Mouse (Mus musculus) neural tube, embryonic 15.5 days (tissue): ENCODE results near the gene Inppl1. TPM values are rescaled to one million over a fixed set of nuclear protein-coding genes. Genes with fewer than 3 reads are reported as not detected.

Source experiments
- ATAC-seq: fragments of 200-750 bp; cut with Nextera tagmentation; 2 replicates; pipeline ENCODE4 v1.8.0; 2017; ENCODE audit warnings: mild to moderate bottlenecking, moderate TSS enrichment, moderate library complexity; ENCODE audit not compliant: low FRiP score
- H3K27ac ChIP-seq: fragments of 300-500 bp; sonication (generic); replicated peaks from 2 replicates; pipeline ENCODE4 v1.5.1; 2015; ENCODE audit warnings: mild to moderate bottlenecking, inconsistent platforms
- H3K27me3 ChIP-seq: fragments of 300-500 bp; sonication (generic); replicated peaks from 2 replicates; pipeline ENCODE4 v1.6.1; 2015; ENCODE audit warnings: inconsistent platforms
- H3K36me3 ChIP-seq: fragments of 300-500 bp; sonication (generic); 2 replicates; pipeline ENCODE4 v1.6.1; 2015; ENCODE audit warnings: inconsistent platforms
- H3K4me1 ChIP-seq: fragments of 300-500 bp; sonication (generic); 2 replicates; pipeline ENCODE4 v1.6.1; 2015; ENCODE audit warnings: inconsistent platforms
- H3K4me2 ChIP-seq: fragments of 300-500 bp; sonication (generic); 2 replicates; pipeline ENCODE4 v1.6.1; 2015; ENCODE audit warnings: inconsistent platforms, mild to moderate bottlenecking, moderate library complexity
- H3K4me3 ChIP-seq: fragments of 300-500 bp; sonication (generic); replicated peaks from 2 replicates; pipeline ENCODE4 v1.5.1; 2015; ENCODE audit warnings: mild to moderate bottlenecking, inconsistent platforms
- H3K9ac ChIP-seq: fragments of 300-500 bp; sonication (generic); replicated peaks from 2 replicates; pipeline ENCODE4 v1.6.1; 2015; ENCODE audit warnings: mild to moderate bottlenecking, inconsistent platforms
- H3K9me3 ChIP-seq: fragments of 300-500 bp; sonication (generic); replicated peaks from 2 replicates; pipeline ENCODE4 v1.6.1; 2016; ENCODE audit warnings: inconsistent platforms
- WGBS: fragments of 180-500 bp; shearing (Covaris S2); methylation state at CpG from one replicate; pipeline ENCODE4 v1.1.7; 2015; ENCODE audit warnings: mixed read lengths; 5-methylcytosine and 5-hydroxymethylcytosine counted together
- polyA plus RNA-seq: library from polyadenylated mRNA; unstranded; fragments of >200 nt; fragmentation: Nextera tagmentation; extraction: Ambion mirVana; gene quantifications from 2 replicates; pipeline ENCODE4 v1.2.1, GENCODE M21; 2015

Inppl1 gene
- polyA plus RNA-seq, 1 experiment from 2014 or later, result 11.5 TPM

DNA sequence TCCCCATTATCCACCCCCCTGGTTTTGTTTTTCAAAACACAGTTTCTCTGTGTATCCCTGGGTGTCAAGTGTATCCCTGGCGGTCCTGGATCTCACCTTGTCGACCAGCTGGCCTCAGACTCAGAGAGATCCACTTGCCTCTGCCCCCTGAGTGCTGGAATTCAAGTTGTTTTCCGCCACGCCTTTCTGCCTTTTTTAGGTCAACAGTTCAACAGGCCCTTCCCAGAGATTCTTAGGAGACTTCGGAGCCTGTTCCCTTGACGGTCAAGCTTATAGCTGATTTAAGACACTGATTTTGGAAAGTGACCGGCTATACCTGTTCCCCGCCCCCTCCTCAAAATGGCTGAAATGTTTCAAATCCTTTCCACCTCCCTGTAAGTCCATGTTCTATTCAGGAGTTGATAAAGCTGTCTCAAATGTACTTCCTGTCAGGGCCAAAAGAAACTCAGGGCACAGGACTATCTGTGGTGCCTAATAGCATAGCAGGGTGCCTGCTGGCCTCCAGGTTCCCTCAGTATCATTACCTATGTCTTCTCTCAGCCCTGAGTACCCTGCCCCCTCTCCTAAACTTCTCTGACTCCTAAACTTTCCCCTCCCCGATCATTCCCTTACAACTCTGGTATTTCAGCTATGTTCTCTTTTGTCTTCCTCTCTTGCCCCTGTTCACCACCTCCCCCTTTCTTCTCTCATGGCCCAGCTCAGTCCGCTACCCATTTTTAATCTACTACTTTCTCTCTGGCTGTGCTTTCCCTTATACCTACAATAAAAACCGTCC, 28.6 kb upstream of the Inppl1 start:
- ATAC-seq, result no peak
- Histone ChIP-seq H3K9me3 (no peaks in the 10 kb centered on the region), H3K27ac (no peak overlapping the region), H3K36me3 (no peaks in the 10 kb centered on the region), H3K4me1 (no peaks in the 10 kb centered on the region), H3K4me3 (no peak overlapping the region), H3K27me3 (no peaks in the 10 kb centered on the region), H3K9ac (no peak overlapping the region), H3K4me2 (no peak overlapping the region)
- 83% methylated on average over 11 of the region's 11 CpGs for WGBS

DNA sequence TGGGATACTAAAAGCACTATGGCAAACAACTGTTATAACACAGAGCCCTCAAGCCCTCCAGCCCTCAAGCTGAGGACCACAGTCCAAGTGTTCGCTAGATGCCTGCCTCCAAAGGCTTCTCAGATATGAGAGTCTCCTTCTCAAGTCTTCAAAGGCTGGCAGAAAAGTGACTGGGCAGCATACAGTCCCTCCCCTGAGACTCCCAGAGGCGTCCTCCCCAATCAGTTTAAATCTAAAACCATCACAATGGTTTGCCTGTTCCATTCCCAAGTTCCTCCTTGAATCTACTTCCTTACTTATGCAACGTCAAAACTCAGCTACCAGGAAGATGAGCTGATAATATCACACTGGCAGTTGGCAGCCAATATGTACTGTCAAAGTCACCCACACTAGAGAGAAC, 25.4 kb upstream of the Inppl1 start, which contains the start of gene Anapc15:
Gene Anapc15 (plus strand): TSS at position 301 of the 400 bp plus-strand sequence.
- Histone ChIP-seq H3K4me3 (no peak within 1 kb of the TSS), H3K9ac (no peak within 1 kb of the TSS), H3K27me3 (no peaks in the 10 kb centered on the region), H3K27ac (no peak within 1 kb of the TSS), H3K4me2 (no peak within 1 kb of the TSS), H3K4me1 (no peaks in the 10 kb centered on the region), H3K36me3 (no peaks in the 10 kb centered on the region), H3K9me3 (no peaks in the 10 kb centered on the region)
- ATAC-seq, result no peak
- WGBS, result 83% methylated on average over 3 of the region's 3 CpGs

DNA sequence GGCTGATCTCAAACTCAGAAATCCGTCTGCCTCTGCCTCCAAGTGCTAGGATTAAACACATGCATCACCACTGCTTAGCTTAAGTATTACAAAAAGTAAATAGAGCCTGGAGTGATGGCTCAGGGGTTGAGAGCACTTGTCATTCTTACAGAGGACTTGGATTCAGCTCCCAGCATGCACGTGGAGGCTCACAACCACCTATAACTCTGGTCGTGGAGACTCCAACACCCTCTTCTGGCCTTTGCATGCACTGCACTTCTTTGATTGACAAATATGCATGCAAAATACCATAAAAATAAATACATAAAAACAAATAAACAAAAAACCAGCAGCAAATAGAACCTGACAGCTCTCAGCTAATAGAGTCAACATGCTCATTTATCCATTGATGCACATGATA, 24.3 kb upstream of the Inppl1 start:
- 71% methylated on average over 3 of the region's 3 CpGs for WGBS
- Histone ChIP-seq H3K9me3 (no peaks in the 10 kb centered on the region), H3K4me2 (no peak overlapping the region), H3K4me1 (no peaks in the 10 kb centered on the region), H3K27me3 (no peaks in the 10 kb centered on the region), H3K27ac (no peak overlapping the region), H3K36me3 (no peaks in the 10 kb centered on the region), H3K4me3 (no peak overlapping the region), H3K9ac (no peak overlapping the region)
- no peak for ATAC-seq

DNA sequence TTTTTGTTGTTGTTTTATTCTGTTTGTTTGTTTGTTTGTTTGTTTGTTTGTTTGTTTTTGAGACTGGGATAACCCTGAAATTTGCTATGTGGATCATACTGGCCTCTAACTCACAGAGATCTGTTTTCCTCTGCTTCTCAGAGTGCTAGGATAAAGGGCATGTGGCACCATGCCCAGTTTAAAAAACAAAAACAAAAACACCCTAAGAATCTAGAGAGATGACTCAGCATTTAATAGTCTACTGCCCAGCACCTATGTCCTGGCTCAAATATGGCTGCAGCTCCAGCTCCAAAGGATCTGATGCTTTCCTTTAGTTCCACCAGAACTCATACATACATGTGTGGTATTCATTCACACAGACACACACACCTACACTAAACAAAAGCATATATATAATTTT, 22.9 kb upstream of the Inppl1 start:
- no peak overlapping the region for H3K27ac ChIP-seq
- no peak overlapping the region for H3K4me3 ChIP-seq
- no peak overlapping the region for H3K9ac ChIP-seq
- no peaks in the 10 kb centered on the region for H3K27me3 ChIP-seq
- no peaks in the 10 kb centered on the region for H3K4me1 ChIP-seq
- ATAC-seq, result no peak
- H3K36me3 ChIP-seq, result no peaks in the 10 kb centered on the region
- H3K4me2 ChIP-seq, result no peak overlapping the region
- no peaks in the 10 kb centered on the region for H3K9me3 ChIP-seq

DNA sequence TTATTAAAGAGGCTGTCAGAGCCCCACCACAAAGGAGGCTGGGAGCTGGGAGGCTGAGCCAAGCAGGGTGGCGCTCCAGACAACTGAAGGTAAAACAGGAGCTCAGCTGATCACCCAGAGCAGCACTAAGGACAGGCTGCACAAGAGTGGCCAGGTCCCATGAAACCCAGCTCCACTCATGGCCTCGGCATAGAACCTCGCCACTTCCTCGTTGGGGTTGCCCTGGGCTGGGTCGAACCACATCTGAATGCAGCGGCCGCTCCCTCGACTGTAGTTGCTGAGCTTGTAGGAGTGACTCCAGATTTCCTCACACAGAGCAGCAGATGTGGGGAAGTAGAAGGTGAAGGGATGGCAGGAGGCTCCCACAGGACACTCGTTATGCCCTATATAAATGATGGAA, 20.3 kb upstream of the Inppl1 start:
- Histone ChIP-seq H3K9ac (no peak overlapping the region), H3K4me3 (no peak overlapping the region)
- WGBS, result 85% methylated on average over 9 of the region's 9 CpGs

DNA sequence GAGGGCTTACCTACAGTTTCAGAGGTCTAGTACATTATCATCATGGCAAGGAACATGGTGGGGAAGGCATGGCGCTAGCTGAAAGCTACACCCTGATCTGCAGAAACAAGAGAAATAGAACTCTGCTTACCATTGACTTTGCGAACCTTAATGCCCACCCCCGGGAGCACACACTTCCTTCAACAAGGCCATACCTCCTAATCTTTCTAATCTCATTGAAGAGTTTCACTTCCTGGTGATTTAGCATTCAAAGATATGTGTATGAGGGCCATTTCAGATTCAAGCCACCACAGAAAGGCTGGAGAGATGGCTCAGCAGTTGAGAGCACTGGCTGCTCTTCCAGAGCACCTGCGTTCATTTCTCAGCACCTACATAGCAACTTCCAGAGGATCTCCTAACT, 19.1 kb upstream of the Inppl1 start, which contains the start of gene Folr2:
Gene Folr2 (minus strand): TSS at position 101 of the 400 bp plus-strand sequence.
- no peak within 1 kb of the TSS for H3K4me3 ChIP-seq
- no peaks in the 10 kb centered on the region for H3K4me1 ChIP-seq
- no peak within 1 kb of the TSS for H3K4me2 ChIP-seq
- no peak within 1 kb of the TSS for H3K9ac ChIP-seq
- WGBS, result 95% methylated on average over 4 of the region's 4 CpGs
- no peaks in the 10 kb centered on the region for H3K27me3 ChIP-seq
- no peak within 1 kb of the TSS for H3K27ac ChIP-seq
- no peak for ATAC-seq
- no peaks in the 10 kb centered on the region for H3K9me3 ChIP-seq
- H3K36me3 ChIP-seq, result no peaks in the 10 kb centered on the region

More for the DNA sequence above, 20.3 kb upstream of the Inppl1 start:
- H3K27me3 ChIP-seq, result no peaks in the 10 kb centered on the region
- H3K27ac ChIP-seq, result no peak overlapping the region
- H3K4me1 ChIP-seq, result no peaks in the 10 kb centered on the region
- H3K9me3 ChIP-seq, result no peaks in the 10 kb centered on the region
- H3K4me2 ChIP-seq, result no peak overlapping the region
- ATAC-seq, result no peak
- H3K36me3 ChIP-seq, result no peaks in the 10 kb centered on the region

DNA sequence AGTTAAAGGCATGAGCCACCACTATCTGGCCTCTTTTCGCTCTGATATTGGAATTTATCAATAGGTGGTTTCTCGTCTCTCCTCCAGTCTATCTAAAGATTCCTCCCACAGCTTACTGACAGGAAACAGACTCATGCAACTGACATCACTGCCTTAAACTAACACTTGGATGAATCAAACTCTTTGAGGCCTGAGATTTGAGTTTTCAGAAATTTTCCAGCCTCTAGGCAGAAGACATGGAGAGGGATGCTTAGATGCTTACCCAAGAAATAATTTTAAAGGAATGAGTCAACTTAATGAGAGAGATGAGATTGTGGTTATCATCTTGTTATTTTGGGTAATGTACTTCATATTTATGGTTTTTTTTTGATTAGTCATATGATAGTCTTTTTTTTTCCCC, 15.8 kb upstream of the Inppl1 start:
- WGBS, result 89% methylated on average over 2 of the region's 2 CpGs
- H3K4me3 ChIP-seq, result no peak overlapping the region
- no peak overlapping the region for H3K9ac ChIP-seq
- H3K9me3 ChIP-seq, result no peaks in the 10 kb centered on the region
- H3K27me3 ChIP-seq, result no peaks in the 10 kb centered on the region
- no peak overlapping the region for H3K4me2 ChIP-seq
- no peak overlapping the region for H3K27ac ChIP-seq
- no peaks in the 10 kb centered on the region for H3K36me3 ChIP-seq
- no peaks in the 10 kb centered on the region for H3K4me1 ChIP-seq
- ATAC-seq, result no peak

DNA sequence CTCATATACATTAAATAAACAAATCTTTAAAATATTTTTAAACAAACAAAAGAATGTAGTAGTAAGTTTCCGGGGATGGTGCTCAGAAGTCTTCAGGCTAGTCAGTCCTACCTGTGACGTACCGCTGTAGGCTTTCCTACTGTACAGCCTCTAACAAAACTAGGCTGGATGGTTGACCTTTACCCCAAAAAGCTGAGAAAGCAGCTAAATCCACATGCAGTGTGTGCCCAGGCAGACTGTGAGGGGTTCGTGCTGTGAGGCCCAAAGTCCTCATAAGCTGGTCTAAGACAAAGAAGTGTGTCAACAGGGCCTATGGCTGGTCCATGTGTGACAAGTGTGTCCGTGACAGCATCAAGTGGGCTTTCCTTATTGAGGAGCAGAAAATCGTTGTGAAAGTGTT, 14.8 kb upstream of the Inppl1 start:
- no peak for ATAC-seq
- Histone ChIP-seq H3K4me2 (no peak overlapping the region), H3K9ac (no peak overlapping the region)

DNA sequence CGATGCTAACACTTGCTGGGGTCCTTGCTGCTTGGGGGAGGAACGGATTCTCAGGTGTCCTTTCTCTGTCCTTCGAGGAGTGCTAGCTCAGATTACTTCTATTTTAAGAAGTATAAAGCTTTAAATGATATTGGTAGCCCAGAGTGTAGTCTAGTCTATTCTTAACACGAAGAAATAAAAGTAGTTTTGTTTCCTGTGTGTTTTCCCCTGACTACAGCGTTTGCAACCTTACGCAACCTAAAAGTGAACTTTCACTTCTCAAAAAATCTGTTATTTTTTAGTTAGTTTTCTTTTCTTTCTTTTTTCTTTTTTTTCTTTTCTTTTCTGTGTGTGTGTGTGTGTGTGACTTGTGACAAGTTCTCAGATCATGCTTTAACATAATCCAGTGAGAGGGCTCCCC, 13.7 kb upstream of the Inppl1 start:
- H3K36me3 ChIP-seq, result no peaks in the 10 kb centered on the region
- H3K4me3 ChIP-seq, result no peak overlapping the region
- no peak for ATAC-seq
- 86% methylated on average over 6 of the region's 6 CpGs for WGBS
- no peaks in the 10 kb centered on the region for H3K27me3 ChIP-seq
- no peak overlapping the region for H3K9ac ChIP-seq
- no peaks in the 10 kb centered on the region for H3K9me3 ChIP-seq
- H3K27ac ChIP-seq, result no peak overlapping the region
- H3K4me1 ChIP-seq, result no peaks in the 10 kb centered on the region
- no peak overlapping the region for H3K4me2 ChIP-seq

More for the DNA sequence above, 14.8 kb upstream of the Inppl1 start:
- no peaks in the 10 kb centered on the region for H3K4me1 ChIP-seq
- H3K4me3 ChIP-seq, result no peak overlapping the region
- 88% methylated on average over 6 of the region's 6 CpGs for WGBS
- no peaks in the 10 kb centered on the region for H3K36me3 ChIP-seq
- no peaks in the 10 kb centered on the region for H3K27me3 ChIP-seq
- no peak overlapping the region for H3K27ac ChIP-seq
- H3K9me3 ChIP-seq, result no peaks in the 10 kb centered on the region

DNA sequence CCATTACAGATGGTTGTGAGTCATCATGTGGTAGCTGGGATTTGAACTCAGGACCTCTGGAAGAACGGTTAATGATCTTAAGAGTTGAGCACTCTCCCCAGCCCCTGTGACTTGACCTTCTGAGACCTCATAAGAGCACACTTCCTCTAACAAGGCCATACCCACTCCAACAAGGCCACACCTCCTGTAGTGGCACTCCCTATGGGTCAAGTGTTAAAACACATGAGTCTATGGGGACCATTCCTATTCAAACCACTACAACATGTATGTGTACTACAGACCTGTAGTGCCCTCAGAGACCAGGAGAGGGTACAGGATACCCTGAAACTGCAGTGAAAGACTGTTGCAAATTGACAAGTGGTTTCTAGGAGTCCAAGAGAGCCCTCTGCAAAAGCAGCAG, 9.9 kb upstream of the Inppl1 start:
- H3K36me3 ChIP-seq, result no peaks in the 10 kb centered on the region
- ATAC-seq, result no peak
- no peaks in the 10 kb centered on the region for H3K4me1 ChIP-seq
- H3K9ac ChIP-seq, result no peak overlapping the region
- H3K27me3 ChIP-seq, result no peaks in the 10 kb centered on the region
- no peak overlapping the region for H3K4me3 ChIP-seq
- no peaks in the 10 kb centered on the region for H3K9me3 ChIP-seq
- no peak overlapping the region for H3K27ac ChIP-seq
- 97% methylated on average over 1 of the region's 1 CpGs for WGBS
- H3K4me2 ChIP-seq, result no peak overlapping the region

DNA sequence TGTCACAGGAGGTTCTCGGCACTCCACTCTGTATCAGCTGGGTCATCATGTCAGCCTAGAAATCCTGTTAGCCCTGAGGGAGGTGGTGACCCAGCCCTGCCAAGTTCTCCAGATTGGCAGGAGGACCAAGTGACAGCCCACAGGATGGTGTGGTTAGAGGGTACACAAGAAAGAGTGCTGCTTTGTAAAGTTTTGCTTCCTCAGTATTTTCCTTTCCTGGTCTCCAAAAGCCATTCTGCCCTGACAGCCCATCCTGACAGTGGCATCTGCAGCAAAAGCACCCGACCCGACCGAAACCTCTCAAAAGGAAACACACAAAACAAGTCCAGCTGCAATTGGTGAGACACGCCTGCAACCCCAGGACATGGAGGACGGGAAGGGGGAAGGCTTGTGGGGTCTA, 6.2 kb upstream of the Inppl1 start:
- Histone ChIP-seq H3K27me3 (no peaks in the 10 kb centered on the region), H3K4me1 (no peaks in the 10 kb centered on the region), H3K9ac (no peak overlapping the region), H3K4me2 (no peak overlapping the region), H3K9me3 (no peaks in the 10 kb centered on the region), H3K4me3 (no peak overlapping the region), H3K36me3 (no peaks in the 10 kb centered on the region), H3K27ac (no peak overlapping the region)
- 78% methylated on average over 6 of the region's 6 CpGs for WGBS
- ATAC-seq, result no peak

DNA sequence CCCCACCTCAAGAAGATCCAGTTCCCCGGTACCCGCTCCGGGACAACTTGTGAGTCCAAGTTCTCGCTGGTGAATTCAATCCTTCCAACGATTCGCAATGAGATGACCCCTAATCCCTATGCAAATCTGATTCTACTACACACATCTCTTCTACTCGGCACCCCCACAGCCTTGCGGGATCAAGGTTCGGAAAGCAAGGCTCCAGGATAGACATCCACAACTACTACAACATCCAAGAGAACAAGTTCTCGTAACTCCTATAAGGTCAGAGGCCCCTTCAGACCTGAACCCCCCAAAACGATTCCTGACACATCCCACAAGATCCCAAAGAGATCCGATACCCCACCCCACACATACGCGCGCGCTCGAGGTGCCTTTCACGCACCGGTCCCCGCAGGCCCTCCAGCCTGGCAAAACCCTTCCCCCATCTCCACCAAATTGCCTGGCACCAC, 849 bp downstream of the Inppl1 start:
- 0% methylated on average over 20 of the region's 20 CpGs for WGBS
- ATAC-seq, result peak; percentile 7; the same call in 1 of the 2 replicates
- H3K27me3 ChIP-seq, result peaks cover 7% of the 10 kb centered on the region; the same call in 1 of the 2 replicates
- H3K4me1 ChIP-seq, result peaks cover 46% of the 10 kb centered on the region
- H3K36me3 ChIP-seq, result no peaks in the 10 kb centered on the region
- H3K9ac ChIP-seq, result peak overlapping the region; percentile 62
- H3K9me3 ChIP-seq, result no peaks in the 10 kb centered on the region
- H3K27ac ChIP-seq, result peak overlapping the region; percentile 87
- H3K4me2 ChIP-seq, result peak overlapping the region; percentile 99
- peak overlapping the region; percentile 61 for H3K4me3 ChIP-seq
